In the genomic region with DNA sequence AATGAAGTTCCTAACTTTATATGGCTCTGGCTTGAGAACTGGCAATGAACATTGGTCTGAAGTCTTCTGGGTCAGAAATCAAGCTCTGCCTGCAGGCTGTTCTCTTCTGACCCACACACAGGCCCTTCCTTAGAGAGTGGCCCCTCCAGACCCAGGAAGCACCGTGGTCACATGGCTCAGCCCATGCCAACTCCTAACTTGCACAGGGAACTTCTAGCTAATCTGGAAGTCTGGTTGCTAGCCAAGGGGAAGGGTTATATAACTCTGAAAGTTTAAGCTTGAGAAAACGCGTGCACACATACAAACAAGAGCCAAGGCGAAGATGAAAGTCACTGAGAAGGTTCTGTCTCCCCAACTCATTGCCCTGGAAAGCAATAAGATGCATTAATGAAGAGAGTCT, we compare ENCODE assay signal across 20 mouse cellular contexts.
DNase-seq lines count a peak whose midpoint lies in the region; ATAC-seq lines count a peak whose summit lies in the region.
"Had no signal": no experiment of that assay in that cellular context is flagged by ENCODE, and none has a peak within 500 bp of the region (broad histone marks: within the 10 kb centered on the region; RNA-seq: fewer than 3 reads in every experiment).

No protein-coding gene starts in this region.

- 75% methylated on average over 4 of the region's 4 CpGs for WGBS in heart, embryonic 12.5 days
- 78% methylated on average over 4 of the region's 4 CpGs for WGBS in kidney, embryonic 15.5 days

- no peak overlapping the region for H3K4me2 ChIP-seq in heart, embryonic 12.5 days
- H3K4me2 ChIP-seq in kidney, embryonic 15.5 days = no peak overlapping the region
- H3K4me2 ChIP-seq: hindbrain, embryonic 13.5 days; neural tube, embryonic 12.5 days had no signal

- no peak overlapping the region for H3K27ac ChIP-seq in heart, embryonic 12.5 days (ENCODE audit: poor library complexity, severe bottlenecking)
- H3K27ac ChIP-seq in kidney, embryonic 15.5 days = no peak overlapping the region
- H3K27ac ChIP-seq: hindbrain, embryonic 13.5 days; layer of hippocampus, adult 2 months; neural tube, embryonic 12.5 days had no signal

- peak; percentile 95 for DNase-seq in heart, adult 11 months
- peak; percentile 73 to 89 for DNase-seq in kidney, adult 8-10 months
- DNase-seq in urinary bladder, postnatal 14 days (ENCODE audit: low spot score) = peak; percentile 23
- no peak for DNase-seq in urinary bladder, postnatal 10 days (ENCODE audit: low spot score)
- no peak for DNase-seq in cerebellum, postnatal 36 days
- no peak for DNase-seq in thymus, postnatal 10 days (ENCODE audit: low spot score in 2 of 2)
- DNase-seq: adrenal gland, adult 2 months; cerebellum, adult 11-12 months; cerebellum, postnatal 25 days; gastrocnemius, postnatal 10 days; liver; thymus, postnatal 36 days had no signal

- H3K9me3 ChIP-seq in heart, embryonic 12.5 days (replicated peaks) = no peaks in the 10 kb centered on the region
- H3K9me3 ChIP-seq in kidney, embryonic 15.5 days (replicated peaks) = no peaks in the 10 kb centered on the region
- H3K9me3 ChIP-seq: hindbrain, embryonic 13.5 days; neural tube, embryonic 12.5 days had no signal

- no peak overlapping the region for H3K9ac ChIP-seq in heart, embryonic 12.5 days
- no peak overlapping the region for H3K9ac ChIP-seq in kidney, embryonic 15.5 days
- H3K9ac ChIP-seq: hindbrain, embryonic 13.5 days; neural tube, embryonic 12.5 days had no signal

- ATAC-seq in heart, embryonic 12.5 days (ENCODE audit: insufficient number of reproducible peaks, low FRiP score) = no peak
- no peak for ATAC-seq in kidney, embryonic 15.5 days (replicated peaks; ENCODE audit: low FRiP score)
- ATAC-seq: forebrain, embryonic 14.5 days had no signal

- H3K4me1 ChIP-seq in heart, embryonic 12.5 days (replicated peaks) = peaks cover 13% of the 10 kb centered on the region
- H3K4me1 ChIP-seq in kidney, embryonic 15.5 days = 0 out of 2 replicates have a peak, but pooled peaks cover 9% of the 10 kb centered on the region

- no peaks in the 10 kb centered on the region for H3K36me3 ChIP-seq in heart, embryonic 12.5 days
- H3K36me3 ChIP-seq in kidney, embryonic 15.5 days = no peaks in the 10 kb centered on the region
- H3K36me3 ChIP-seq: hindbrain, embryonic 13.5 days; neural tube, embryonic 12.5 days had no signal

- no peak overlapping the region for H3K4me3 ChIP-seq in heart, embryonic 12.5 days
- no peak overlapping the region for H3K4me3 ChIP-seq in kidney, embryonic 15.5 days (replicated peaks)
- H3K4me3 ChIP-seq: erythroblast, embryonic 14.5 days; hindbrain, embryonic 13.5 days; layer of hippocampus, adult 2 months; neural tube, embryonic 12.5 days had no signal

- H3K27me3 ChIP-seq in heart, embryonic 12.5 days (replicated peaks) = peaks cover 17% of the 10 kb centered on the region
- no peaks in the 10 kb centered on the region for H3K27me3 ChIP-seq in kidney, embryonic 15.5 days
- H3K27me3 ChIP-seq: CH12.LX; hindbrain, embryonic 13.5 days; neural tube, embryonic 12.5 days had no signal

Comparison
In these comparisons a context has a peak if more than half of its experiments do, and no peak if none do; other contexts are left out.
1. DNase-seq: peak in heart, adult 11 months (single experiment), kidney, adult 8-10 months (2 of 2) and urinary bladder, postnatal 14 days (single experiment); none in urinary bladder, postnatal 10 days (single experiment), cerebellum, postnatal 36 days (0 of 2) and thymus, postnatal 10 days (0 of 2).